Mouse (Mus musculus): ENCODE results near the gene Kcnn4.
"Not testable (repeated sequence)": the region's sequence is repeated elsewhere in the genome, so short reads cannot be mapped to it uniquely, and the experiment has no call there.

The Kcnn4 gene

GRCm38 (mm10) chr7:24391687-24392086 is 21.6 kb downstream of the Kcnn4 start:
- no peak for DNase-seq

- DNase-seq: no peak
Observed at GRCm38 (mm10) chr7:24394054-24394453, 24.0 kb downstream of the Kcnn4 start.

GRCm38 (mm10) chr7:24394475-24395161 is 24.6 kb downstream of the Kcnn4 start:
- DNase-seq: peak in 1 of 2 experiments; percentile 61

DNA sequence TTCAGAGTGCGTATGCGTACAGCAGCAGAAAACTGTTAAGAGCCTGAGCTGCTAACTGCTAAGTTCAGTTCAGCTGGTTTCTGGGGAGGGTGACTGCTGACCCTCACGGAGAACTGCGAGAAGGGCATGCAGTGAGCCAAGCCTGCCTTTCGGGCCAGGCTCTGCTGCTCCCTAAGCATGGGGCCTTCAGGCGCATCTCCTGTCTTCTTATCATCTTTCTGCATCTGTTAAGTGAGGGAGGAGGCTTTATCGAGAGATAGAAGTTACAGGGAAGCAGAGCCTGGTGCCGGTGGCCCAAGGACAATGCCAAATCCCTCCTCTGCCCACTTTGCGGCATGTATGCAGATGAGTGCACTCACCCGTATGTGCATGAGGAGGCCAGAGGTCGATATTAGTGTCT is 26.8 kb downstream of the Kcnn4 start:
- DNase-seq: no peak

DNA sequence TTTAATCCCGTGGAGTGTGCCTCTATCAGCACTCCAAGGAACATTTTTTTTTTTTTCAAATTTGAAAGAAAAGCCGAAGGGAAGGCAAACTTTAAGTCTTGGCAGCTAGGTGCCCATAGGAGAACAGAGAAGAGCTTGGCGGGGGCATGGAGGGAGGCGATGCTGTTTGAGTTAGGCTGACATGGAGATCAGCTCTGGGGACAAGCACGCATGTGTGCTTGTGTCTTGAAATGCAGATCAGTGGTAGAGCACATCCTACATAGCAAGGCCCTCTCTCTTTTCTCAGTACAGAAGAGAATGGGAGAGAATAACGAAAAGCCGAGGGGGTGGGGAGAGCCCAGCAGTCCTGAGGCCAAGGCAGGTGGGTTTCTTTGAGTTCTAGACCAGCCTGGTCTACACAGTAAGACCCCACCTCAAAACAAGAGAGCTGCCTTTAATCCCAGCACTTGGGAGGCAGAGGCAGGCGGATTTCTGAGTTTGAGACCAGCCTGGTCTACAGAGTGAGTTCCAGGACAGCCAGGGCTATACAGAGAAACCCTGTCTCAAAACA is 28.4 kb downstream of the Kcnn4 start:
- no peak for DNase-seq

- peak; percentile 96 to 97 for DNase-seq
Observed at GRCm38 (mm10) chr7:24399256-24400081, 29.4 kb downstream of the Kcnn4 start, which contains the start of gene Smg9. Gene Smg9 (plus strand): TSS chr7:24399619.

DNA sequence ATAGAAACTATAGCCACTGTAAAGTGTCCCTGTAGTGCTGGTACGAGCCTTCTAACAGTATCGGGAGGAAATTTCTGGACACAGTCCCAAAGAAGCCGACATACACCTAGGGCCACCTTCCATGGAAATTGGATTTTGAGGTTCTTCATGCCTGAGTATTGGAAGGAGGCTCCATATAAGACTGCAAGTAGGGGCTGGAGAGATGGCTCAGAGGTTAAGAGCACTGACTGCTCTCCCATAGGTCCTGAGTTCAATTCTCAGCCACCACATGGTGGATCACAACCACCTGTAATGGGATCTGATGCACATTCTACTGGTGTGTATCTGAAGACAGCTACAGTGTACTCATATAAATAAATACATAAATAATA is 30.0 kb downstream of the Kcnn4 start:
- no peak for DNase-seq

GRCm38 (mm10) chr7:24400489-24400888 is 30.4 kb downstream of the Kcnn4 start:
- DNase-seq: not testable (repeated sequence)

DNA sequence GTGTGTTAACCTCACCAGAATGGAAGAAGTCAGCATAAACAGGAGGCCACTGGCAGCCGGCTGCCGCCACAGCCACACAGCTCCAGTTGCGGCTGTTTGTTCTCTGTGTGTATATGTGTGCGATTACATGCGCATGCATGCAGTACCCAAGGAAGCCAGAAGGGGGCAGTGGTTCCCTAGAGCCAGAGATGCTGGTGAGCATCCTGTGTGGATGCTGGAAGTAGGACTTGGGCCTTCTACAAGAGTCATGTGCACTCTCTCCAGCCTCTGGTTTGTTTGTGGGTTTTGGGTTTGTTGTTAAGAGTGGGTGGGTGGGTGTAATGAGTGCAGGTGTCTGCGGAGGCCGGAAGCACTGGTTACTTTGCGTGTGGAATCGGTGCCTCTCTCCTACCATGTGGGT is 32.8 kb downstream of the Kcnn4 start:
- no peak for DNase-seq

DNA sequence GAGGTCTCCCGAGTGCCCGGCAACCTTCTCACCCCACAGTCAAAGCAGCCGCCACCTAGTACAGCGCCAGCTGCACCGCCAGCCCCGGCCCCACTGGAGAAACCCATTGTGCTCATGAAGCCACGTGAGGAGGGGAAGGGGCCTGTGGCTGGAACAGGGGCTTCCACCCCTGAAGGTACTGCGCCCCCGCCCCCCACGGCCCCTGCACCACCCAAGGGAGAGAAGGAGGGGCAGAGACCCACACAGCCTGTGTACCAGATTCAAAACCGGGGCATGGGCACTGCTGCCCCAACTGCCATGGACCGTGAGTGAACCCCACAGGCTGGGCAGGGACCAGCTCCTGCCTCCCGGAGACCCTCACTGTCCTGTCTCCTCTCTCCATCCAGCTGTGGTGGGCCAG is 35.6 kb downstream of the Kcnn4 start:
- no peak for DNase-seq

GRCm38 (mm10) chr7:24406528-24407344 is 36.7 kb downstream of the Kcnn4 start:
- DNase-seq: peak; percentile 34 to 52

GRCm38 (mm10) chr7:24408186-24408585 is 38.1 kb downstream of the Kcnn4 start:
- DNase-seq: no peak

DNA sequence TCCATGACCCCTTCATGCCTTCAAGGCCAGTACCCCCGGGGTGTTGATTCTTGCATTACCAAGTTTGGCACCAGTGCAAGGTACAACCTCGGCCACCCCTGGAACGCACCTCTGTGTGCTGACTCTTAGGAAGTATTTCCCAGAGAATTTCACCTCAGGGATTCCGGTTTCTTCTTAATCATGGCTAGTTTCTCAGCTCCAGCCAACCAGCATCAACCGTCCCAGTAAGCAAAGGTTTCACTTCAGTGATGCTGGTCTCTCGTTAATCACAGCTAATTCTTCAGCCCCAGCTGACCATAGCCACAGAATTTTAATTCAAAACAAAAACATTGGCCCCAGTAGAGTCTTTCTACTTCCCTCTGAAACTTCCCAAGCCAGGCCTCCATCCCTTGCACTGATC is 40.1 kb downstream of the Kcnn4 start:
- DNase-seq: no peak

DNA sequence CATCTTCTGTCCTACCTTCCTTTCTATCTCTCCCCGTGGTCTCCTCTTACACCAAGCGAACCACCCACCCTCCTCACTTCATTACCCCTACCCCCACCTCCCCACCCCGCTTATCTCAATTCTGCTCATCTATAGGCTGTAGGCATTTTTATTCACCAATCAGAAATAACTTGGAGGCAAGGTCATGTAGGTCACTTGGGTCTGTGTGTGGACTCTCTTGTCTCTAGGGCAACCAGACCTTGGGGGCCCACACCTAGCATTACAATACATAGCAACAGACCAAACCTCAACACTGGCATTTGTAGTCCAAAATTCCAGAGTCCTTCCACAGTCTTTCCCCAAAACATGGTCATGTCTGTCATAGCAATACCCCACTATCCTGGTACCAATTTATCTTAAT is 40.8 kb downstream of the Kcnn4 start:
- no peak for DNase-seq

DNA sequence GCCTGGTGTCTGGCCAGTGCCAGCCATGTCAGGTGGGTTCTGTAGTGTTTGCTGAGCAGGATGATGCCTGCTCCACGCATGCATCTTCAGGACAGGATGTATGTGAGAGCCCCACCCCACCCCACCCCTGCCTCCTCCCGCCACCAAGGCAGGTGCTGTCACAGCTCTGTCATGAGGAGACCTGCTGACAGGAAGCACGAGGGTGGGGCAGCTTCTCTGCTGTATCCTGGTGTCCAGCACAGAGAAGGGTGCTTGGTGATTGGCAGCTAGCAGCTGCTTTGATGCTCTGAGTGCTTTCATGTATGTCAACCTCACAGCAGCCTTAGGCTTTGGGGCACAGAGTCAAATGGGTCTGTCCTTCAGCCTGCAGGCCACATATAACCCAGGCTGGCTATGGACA is 43.6 kb downstream of the Kcnn4 start:
- peak; percentile 38 to 69 for DNase-seq

DNA sequence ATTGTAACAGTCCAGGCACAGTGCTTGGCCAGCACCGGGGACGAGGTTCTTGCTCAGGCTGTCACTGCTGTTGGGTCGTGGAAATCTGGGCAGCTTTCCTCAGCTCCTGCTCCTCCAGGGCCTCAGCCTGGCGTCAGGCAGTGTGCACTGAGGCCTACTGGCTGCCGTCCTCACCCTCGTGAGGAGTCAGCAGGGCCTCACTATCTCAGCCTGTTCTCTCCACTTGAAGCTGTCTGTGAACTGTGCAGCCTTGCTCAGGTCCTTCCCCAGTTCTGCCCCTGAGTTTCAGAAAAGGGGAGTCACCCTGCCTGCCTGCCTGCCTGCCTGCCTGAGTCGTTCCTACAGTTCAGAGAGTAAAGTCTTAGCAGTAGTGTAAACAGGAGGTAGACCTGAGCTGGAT is 45.2 kb downstream of the Kcnn4 start:
- DNase-seq: no peak

GRCm38 (mm10) chr7:24419579-24419978 is 49.5 kb downstream of the Kcnn4 start:
- DNase-seq: no peak

- DNase-seq: no peak
Observed at GRCm38 (mm10) chr7:24421648-24422047, 51.6 kb downstream of the Kcnn4 start.

- DNase-seq: no peak
Observed at GRCm38 (mm10) chr7:24422251-24422650, 52.2 kb downstream of the Kcnn4 start.

DNA sequence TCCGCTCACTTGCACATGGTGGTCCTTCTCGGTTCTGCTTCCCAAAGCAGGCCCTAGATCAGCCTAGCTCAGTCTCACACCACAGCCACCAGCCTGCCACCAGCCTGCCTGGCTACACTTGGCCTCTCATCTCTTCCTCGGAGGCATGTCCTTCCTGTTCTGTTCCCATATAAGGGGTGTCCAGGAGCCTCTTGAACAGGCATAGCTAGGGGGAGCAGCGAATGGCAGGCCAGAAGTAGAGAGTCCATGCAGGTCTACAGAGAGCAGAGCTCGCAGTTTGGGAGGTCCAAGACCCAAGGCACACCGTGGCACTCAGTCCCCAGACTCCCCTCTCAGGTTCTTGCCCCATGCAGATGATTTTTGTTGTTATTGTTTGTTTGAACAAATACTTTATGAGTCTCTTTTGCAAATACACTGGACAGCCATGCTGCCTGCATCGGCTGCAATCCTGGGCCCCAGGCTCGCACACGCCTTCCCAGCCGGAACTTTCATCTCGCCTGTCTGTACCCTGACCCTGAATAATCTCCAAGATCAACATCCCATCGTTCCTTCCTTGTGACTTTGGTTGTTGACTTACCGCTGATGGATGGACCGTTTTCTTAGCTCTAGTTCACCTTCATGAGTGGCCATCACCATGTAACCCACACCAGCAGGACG is 53.2 kb downstream of the Kcnn4 start:
- DNase-seq: no peak

DNA sequence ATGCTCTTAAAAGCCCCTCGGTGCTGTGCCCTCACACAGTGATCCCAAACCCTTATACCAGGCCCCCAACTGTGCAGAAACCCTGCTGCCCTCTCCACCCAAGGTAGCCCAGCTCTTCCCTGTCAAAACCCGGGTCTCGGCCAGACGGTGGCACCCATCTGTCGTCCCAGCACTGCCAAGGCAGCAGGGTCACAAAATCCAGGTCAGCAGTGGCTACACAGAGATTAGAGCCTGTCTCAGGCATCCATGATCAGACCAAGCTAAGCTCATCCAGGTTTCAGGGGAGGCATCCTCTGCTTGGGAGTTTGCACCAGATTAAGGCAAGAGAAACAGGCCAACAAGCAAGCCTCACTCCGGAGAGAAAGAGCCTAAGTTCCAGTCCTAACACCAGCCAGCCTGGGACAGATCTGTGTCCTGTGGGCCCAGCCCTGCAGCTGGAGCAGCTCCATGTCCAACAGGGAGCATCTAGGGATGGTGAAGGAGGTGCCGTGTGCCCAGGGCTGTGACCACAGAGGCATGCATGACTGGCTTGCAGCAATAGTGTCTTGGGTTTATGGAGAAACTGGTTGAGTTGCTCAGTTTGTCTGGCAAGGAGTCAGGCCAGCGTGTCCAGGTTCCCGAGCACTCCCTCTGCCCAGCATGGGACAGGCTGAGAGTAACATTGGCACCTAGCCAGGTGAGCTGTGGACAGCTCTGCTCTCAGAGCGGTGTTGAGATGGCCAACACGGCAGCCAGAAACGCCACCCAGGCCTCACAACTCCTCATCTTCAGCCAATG is 54.1 kb downstream of the Kcnn4 start:
- no peak for DNase-seq

GRCm38 (mm10) chr7:24425919-24426318 is 55.9 kb downstream of the Kcnn4 start:
- DNase-seq: no peak

Measured in thymus, adult 18-20 months (tissue).